Mouse (Mus musculus) spleen, adult 2 months (tissue): ENCODE data around the gene Kctd18. TPM values are rescaled to one million over a fixed set of nuclear protein-coding genes. Genes with fewer than 3 reads are reported as not detected.

Experiments used
- DNase-seq, 2 experiments: peaks; one replicate each; pipeline versions ENCODE4 v3.0.0 to v3.0.0-alpha.2; 2012 to 2021; ENCODE audit warnings: low spot score in 2 of 2, low read depth in 1 of 2
- H3K27ac ChIP-seq: fragments of 200-500 bp; 2 replicates; pipeline ENCODE4 v1.5.1; 2012; ENCODE audit warnings: low read length, inconsistent platforms; ENCODE audit not compliant: insufficient read depth
- H3K27me3 ChIP-seq: fragments of 200-500 bp; 2 replicates; pipeline ENCODE4 v1.6.1; 2012; ENCODE audit warnings: mild to moderate bottlenecking, moderate library complexity, low read length, inconsistent platforms; ENCODE audit not compliant: control insufficient read depth, insufficient read depth
- H3K36me3 ChIP-seq: fragments of 200-500 bp; 2 replicates; pipeline ENCODE4 v1.6.1; 2012; ENCODE audit warnings: mild to moderate bottlenecking, low read length, inconsistent platforms; ENCODE audit not compliant: control insufficient read depth, insufficient read depth
- H3K4me1 ChIP-seq: fragments of 200-500 bp; 2 replicates; pipeline ENCODE4 v1.6.1; 2011; ENCODE audit warnings: inconsistent platforms; ENCODE audit not compliant: control insufficient read depth, insufficient read depth, insufficient read length
- H3K4me3 ChIP-seq: fragments of 200-500 bp; 2 replicates; pipeline ENCODE4 v1.5.1; 2011; ENCODE audit warnings: mild to moderate bottlenecking, inconsistent platforms; ENCODE audit not compliant: insufficient read depth, insufficient read length; ENCODE audit errors: extremely low read depth
- CTCF ChIP-seq: fragments of 200-500 bp; IDR thresholded peaks from 2 replicates; pipeline ENCODE4 v1.5.1; 2011; ENCODE audit warnings: mild to moderate bottlenecking, inconsistent platforms; ENCODE audit not compliant: insufficient read depth, insufficient read length, insufficient replicate concordance; ENCODE audit errors: extremely low read depth
- POLR2A ChIP-seq: fragments of 200-500 bp; IDR thresholded peaks from 2 replicates; pipeline ENCODE4 v1.6.1; 2011; ENCODE audit warnings: low read depth, low read length, inconsistent platforms
- WGBS: fragments of 180-500 bp; shearing (Covaris S2); methylation state at CpG from one replicate; pipeline ENCODE4 v1.1.7; 2018; 5-methylcytosine and 5-hydroxymethylcytosine counted together
- polyA plus RNA-seq: library from polyadenylated mRNA; depleted of rRNA; stranded (reverse); fragments of >200 nt; gene quantifications from 2 replicates; pipeline ENCODE4 v1.2.3, GENCODE M21; 2012; rRNA removed

The Kctd18 gene
- polyA plus RNA-seq, 1 experiment, result 5.4 TPM

DNA sequence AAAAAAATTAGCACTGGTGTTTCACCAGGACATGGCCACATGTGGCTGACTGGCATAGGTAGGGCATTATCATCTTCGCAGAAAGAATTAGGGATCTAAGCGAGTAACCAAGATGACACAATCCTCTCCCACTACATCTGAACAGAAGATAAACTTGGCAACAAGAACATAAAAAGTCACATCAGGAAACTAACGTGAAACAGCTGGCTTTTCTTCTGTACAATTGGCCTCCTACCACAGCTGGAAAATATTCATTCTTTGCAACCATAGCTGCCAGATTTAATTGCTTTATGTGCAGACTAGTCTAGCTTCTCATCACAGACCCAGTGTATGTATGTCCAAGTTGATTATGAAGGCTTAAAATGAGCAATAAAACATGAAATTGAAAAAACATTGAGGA is 112.8 kb downstream of the Kctd18 start:
- Histone ChIP-seq H3K27me3 (no peaks in the 10 kb centered on the region), H3K4me1 (no peaks in the 10 kb centered on the region), H3K4me3 (no peak overlapping the region), H3K36me3 (no peaks in the 10 kb centered on the region), H3K27ac (no peak overlapping the region)
- DNase-seq, result no peak
- WGBS, result 83% methylated on average over 3 of the region's 3 CpGs
- TF ChIP-seq POLR2A (no peak), CTCF (no peak)

Other genes with a start within 250 kb of the Kctd18 start
- gene Spats2l, start 244.8 kb downstream of the Kctd18 start, polyA plus RNA-seq, result 0.83 and 1.1 TPM in 2 replicates
- gene Sgo2a, start 23.0 kb downstream of the Kctd18 start, polyA plus RNA-seq, result 0.35 and 0.59 TPM in 2 replicates
- 0.35 and 0.57 TPM in 2 replicates for gene Aox1, start 11.0 kb upstream of the Kctd18 start, polyA plus RNA-seq
- gene Aox3, start 94.2 kb upstream of the Kctd18 start, polyA plus RNA-seq, result 0.12 and 0.41 TPM in 2 replicates
- 0.05 TPM in 1 of 2 replicates, not detected in the other for gene Aox4, start 191.4 kb upstream of the Kctd18 start, polyA plus RNA-seq